Mouse (Mus musculus): ENCODE data around the gene Kcnb1. TPM values are rescaled to one million over a fixed set of nuclear protein-coding genes. Genes with fewer than 3 reads are reported as not detected.

Gene Kcnb1
- polyA plus RNA-seq, 2 experiments = 0.03 to 0.15 TPM

DNA sequence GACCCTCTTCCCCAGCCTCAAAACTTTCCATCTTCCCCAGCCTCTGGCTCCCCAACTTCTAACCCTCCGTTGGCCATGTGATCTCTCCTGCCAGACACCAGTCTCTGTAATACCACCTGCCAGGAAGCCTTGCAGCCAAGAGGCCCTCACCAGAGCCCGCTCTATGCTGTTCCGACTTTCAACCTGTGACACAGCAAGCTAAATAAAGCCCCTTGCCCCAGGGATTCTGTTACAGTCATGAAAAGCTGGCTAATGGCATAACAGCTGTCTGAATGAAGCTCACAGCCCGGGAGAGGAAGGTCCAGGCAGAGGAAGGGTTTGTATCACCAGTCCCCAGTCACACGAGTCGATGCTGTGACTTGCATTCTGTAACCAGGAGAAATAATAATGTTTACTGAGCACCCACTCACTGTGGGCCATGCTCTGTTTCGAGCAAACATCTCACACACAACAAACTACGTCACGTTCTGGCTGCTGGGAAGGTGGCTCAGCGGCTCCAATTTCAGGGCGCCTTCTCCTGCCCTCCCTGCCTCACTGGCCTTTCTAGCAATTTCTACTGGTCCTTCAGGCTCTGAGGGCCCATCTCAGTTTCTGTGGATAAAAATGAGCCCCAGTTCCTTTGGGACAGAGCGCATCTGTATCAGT lies 69.6 kb downstream of the Kcnb1 start:
- no peak for ATAC-seq (ENCODE audit: insufficient read depth)
- WGBS (ENCODE audit: insufficient replicate concordance) = 62% methylated on average over 12 of the region's 12 CpGs
- H3K27me3 ChIP-seq (ENCODE audit: control insufficient read depth, insufficient read depth, low read length) = no peaks in the 10 kb centered on the region
- TF ChIP-seq CTCF (IDR thresholded peaks at IDR 0.05; ENCODE audit: low read depth) = no peak
- TF ChIP-seq EP300 (IDR thresholded peaks at IDR 0.05; ENCODE audit: low read depth) = no peak
- no peak overlapping the region for H3K27ac ChIP-seq
- no peaks in the 10 kb centered on the region for H3K4me1 ChIP-seq (replicated peaks; ENCODE audit: control insufficient read depth in 2 of 2, insufficient read depth in 2 of 2, low read length in 1 of 2)
- H3K9ac ChIP-seq (replicated peaks) = no peak overlapping the region
- H3K36me3 ChIP-seq (replicated peaks; ENCODE audit: control insufficient read depth, insufficient read depth, low read depth) = no peaks in the 10 kb centered on the region
- no peak for DNase-seq (ENCODE audit: low read depth in 3 of 3, low spot score in 3 of 3)
- H3K9me3 ChIP-seq (ENCODE audit: control insufficient read depth, low read length) = no peaks in the 10 kb centered on the region
- H3K4me3 ChIP-seq (ENCODE audit: insufficient read depth in 1 of 2, low read depth in 2 of 2, low read length in 2 of 2) = no peak overlapping the region
- no peak overlapping the region for H3K4me2 ChIP-seq (ENCODE audit: low read depth)

- no peak for TF ChIP-seq EP300 (IDR thresholded peaks at IDR 0.05; ENCODE audit: low read depth)
- TF ChIP-seq CTCF (IDR thresholded peaks at IDR 0.05; ENCODE audit: low read depth) = no peak
- no peaks in the 10 kb centered on the region for H3K36me3 ChIP-seq (replicated peaks; ENCODE audit: control insufficient read depth, insufficient read depth, low read depth)
- H3K4me1 ChIP-seq (replicated peaks; ENCODE audit: control insufficient read depth in 2 of 2, insufficient read depth in 2 of 2, low read length in 1 of 2) = no peaks in the 10 kb centered on the region
- no peak for ATAC-seq (ENCODE audit: insufficient read depth)
- H3K4me3 ChIP-seq (ENCODE audit: insufficient read depth in 1 of 2, low read depth in 2 of 2, low read length in 2 of 2) = no peak overlapping the region
- no peaks in the 10 kb centered on the region for H3K9me3 ChIP-seq (ENCODE audit: control insufficient read depth, low read length)
- WGBS (ENCODE audit: insufficient replicate concordance) = 53% methylated on average over 10 of the region's 10 CpGs
- H3K9ac ChIP-seq (replicated peaks) = no peak overlapping the region
- DNase-seq (ENCODE audit: low read depth in 3 of 3, low spot score in 3 of 3) = no peak
- H3K4me2 ChIP-seq (ENCODE audit: low read depth) = no peak overlapping the region
- no peaks in the 10 kb centered on the region for H3K27me3 ChIP-seq (ENCODE audit: control insufficient read depth, insufficient read depth, low read length)
- H3K27ac ChIP-seq = no peak overlapping the region
Observed at GRCm38 (mm10) chr2:167118046-167118445, 71.9 kb downstream of the Kcnb1 start.

- Histone ChIP-seq H3K27ac (no peak overlapping the region), H3K27me3 (ENCODE audit: control insufficient read depth, insufficient read depth, low read length) (no peaks in the 10 kb centered on the region), H3K9me3 (ENCODE audit: control insufficient read depth, low read length) (no peaks in the 10 kb centered on the region), H3K4me1 (replicated peaks; ENCODE audit: control insufficient read depth in 2 of 2, insufficient read depth in 2 of 2, low read length in 1 of 2) (no peaks in the 10 kb centered on the region), H3K4me2 (ENCODE audit: low read depth) (no peak overlapping the region), H3K36me3 (replicated peaks; ENCODE audit: control insufficient read depth, insufficient read depth, low read depth) (no peaks in the 10 kb centered on the region), H3K4me3 (ENCODE audit: insufficient read depth in 1 of 2, low read depth in 2 of 2, low read length in 2 of 2) (no peak overlapping the region), H3K9ac (replicated peaks) (no peak overlapping the region)
- ATAC-seq (ENCODE audit: insufficient read depth) = no peak
- TF ChIP-seq CTCF (IDR thresholded peaks at IDR 0.05; ENCODE audit: low read depth) (peak; percentile 98), EP300 (IDR thresholded peaks at IDR 0.05; ENCODE audit: low read depth) (no peak)
- WGBS (ENCODE audit: insufficient replicate concordance) = 42% methylated on average over 6 of the region's 6 CpGs
- peak; percentile 22 to 45 (median 26) for DNase-seq (ENCODE audit: low read depth in 3 of 3, low spot score in 3 of 3)
Observed at GRCm38 (mm10) chr2:167112737-167113136, 77.2 kb downstream of the Kcnb1 start.

- Histone ChIP-seq H3K4me2 (ENCODE audit: low read depth) (no peak overlapping the region), H3K4me3 (ENCODE audit: insufficient read depth in 1 of 2, low read depth in 2 of 2, low read length in 2 of 2) (no peak overlapping the region), H3K4me1 (replicated peaks; ENCODE audit: control insufficient read depth in 2 of 2, insufficient read depth in 2 of 2, low read length in 1 of 2) (no peaks in the 10 kb centered on the region), H3K9ac (replicated peaks) (no peak overlapping the region), H3K9me3 (ENCODE audit: control insufficient read depth, low read length) (no peaks in the 10 kb centered on the region), H3K27me3 (ENCODE audit: control insufficient read depth, insufficient read depth, low read length) (no peaks in the 10 kb centered on the region), H3K27ac (no peak overlapping the region), H3K36me3 (replicated peaks; ENCODE audit: control insufficient read depth, insufficient read depth, low read depth) (no peaks in the 10 kb centered on the region)
- 53% methylated on average over 7 of the region's 7 CpGs for WGBS (ENCODE audit: insufficient replicate concordance)
- no peak for DNase-seq (ENCODE audit: low read depth in 3 of 3, low spot score in 3 of 3)
- ATAC-seq (ENCODE audit: insufficient read depth) = no peak
- no peak for TF ChIP-seq CTCF (IDR thresholded peaks at IDR 0.05; ENCODE audit: low read depth)
- no peak for TF ChIP-seq EP300 (IDR thresholded peaks at IDR 0.05; ENCODE audit: low read depth)
Observed at GRCm38 (mm10) chr2:167112259-167112658, 77.7 kb downstream of the Kcnb1 start.

- ATAC-seq (ENCODE audit: insufficient read depth) = no peak
- 67% methylated on average over 8 of the region's 8 CpGs for WGBS (ENCODE audit: insufficient replicate concordance)
- Histone ChIP-seq H3K9me3 (ENCODE audit: control insufficient read depth, low read length) (no peaks in the 10 kb centered on the region), H3K27me3 (ENCODE audit: control insufficient read depth, insufficient read depth, low read length) (no peaks in the 10 kb centered on the region), H3K4me2 (ENCODE audit: low read depth) (no peak overlapping the region), H3K36me3 (replicated peaks; ENCODE audit: control insufficient read depth, insufficient read depth, low read depth) (no peaks in the 10 kb centered on the region), H3K9ac (replicated peaks) (no peak overlapping the region), H3K4me1 (replicated peaks; ENCODE audit: control insufficient read depth in 2 of 2, insufficient read depth in 2 of 2, low read length in 1 of 2) (no peaks in the 10 kb centered on the region), H3K27ac (no peak overlapping the region), H3K4me3 (ENCODE audit: insufficient read depth in 1 of 2, low read depth in 2 of 2, low read length in 2 of 2) (no peak overlapping the region)
- DNase-seq (ENCODE audit: low read depth in 3 of 3, low spot score in 3 of 3) = no peak
- no peak for TF ChIP-seq EP300 (IDR thresholded peaks at IDR 0.05; ENCODE audit: low read depth)
- no peak for TF ChIP-seq CTCF (IDR thresholded peaks at IDR 0.05; ENCODE audit: low read depth)
Observed at GRCm38 (mm10) chr2:167109506-167109905, 80.4 kb downstream of the Kcnb1 start.
